Mouse (Mus musculus) forebrain, embryonic 13.5 days (tissue): ENCODE measurements at regions not wholly inside any gene's neighbourhood (a gene's known extent, or its start where the extent isn't known, plus 50 kb on each side); places are given as distances from the start of the nearest gene placed in this dataset.

ENCODE experiments used
- ATAC-seq: fragments of 200-750 bp; cut with Nextera tagmentation; 2 replicates; pipeline ENCODE4 v1.8.0; 2017
- H3K27ac ChIP-seq: fragments of 300-500 bp; sonication (generic); 2 replicates; pipeline ENCODE4 v1.5.1; 2015; ENCODE audit warnings: inconsistent platforms, mild to moderate bottlenecking, moderate library complexity
- H3K27me3 ChIP-seq: fragments of 300-500 bp; sonication (generic); 2 replicates; pipeline ENCODE4 v1.6.1; 2015; ENCODE audit warnings: mild to moderate bottlenecking, inconsistent platforms
- H3K36me3 ChIP-seq: fragments of 300-500 bp; sonication (generic); 2 replicates; pipeline ENCODE4 v1.6.1; 2015; ENCODE audit warnings: mild to moderate bottlenecking, inconsistent platforms; ENCODE audit not compliant: poor library complexity, severe bottlenecking
- H3K4me1 ChIP-seq: fragments of 300-500 bp; sonication (generic); 2 replicates; pipeline ENCODE4 v1.6.1; 2015; ENCODE audit warnings: inconsistent platforms
- H3K4me2 ChIP-seq: fragments of 300-500 bp; sonication (generic); 2 replicates; pipeline ENCODE4 v1.6.1; 2015; ENCODE audit warnings: inconsistent platforms, mild to moderate bottlenecking, moderate library complexity
- H3K4me3 ChIP-seq: fragments of 300-500 bp; sonication (generic); 2 replicates; pipeline ENCODE4 v1.5.1; 2015; ENCODE audit warnings: mild to moderate bottlenecking, inconsistent platforms
- H3K9ac ChIP-seq: fragments of 300-500 bp; sonication (generic); 2 replicates; pipeline ENCODE4 v1.6.1; 2015; ENCODE audit warnings: mild to moderate bottlenecking, inconsistent platforms
- H3K9me3 ChIP-seq: fragments of 300-500 bp; sonication (generic); replicated peaks from 2 replicates; pipeline ENCODE4 v1.6.1; 2016; ENCODE audit warnings: inconsistent platforms
- WGBS: fragments of 180-500 bp; shearing (Covaris S2); methylation state at CpG from one replicate; pipeline ENCODE4 v1.1.7; 2015; 5-methylcytosine and 5-hydroxymethylcytosine counted together

DNA sequence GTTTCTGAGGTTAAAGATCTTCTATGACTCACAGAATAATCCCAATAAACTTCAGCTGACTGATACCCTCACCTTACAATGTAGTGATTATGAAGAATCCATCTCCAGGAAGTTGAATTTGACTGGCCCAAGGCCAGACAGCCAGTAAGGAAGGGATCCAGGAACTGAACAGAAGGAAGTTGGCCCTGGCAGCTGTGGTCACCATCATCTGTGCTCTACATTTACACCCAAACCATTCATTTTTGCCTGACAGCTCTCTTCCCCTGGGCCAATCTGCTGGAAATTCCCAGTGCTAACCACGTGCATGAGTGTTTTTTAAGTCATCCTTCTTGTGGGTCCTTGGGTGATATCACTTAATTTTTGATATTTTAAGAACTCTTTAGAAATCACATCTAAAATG, 577.4 kb upstream of the Nrp1 start:
- H3K4me1 ChIP-seq: peaks cover 21% of the 10 kb centered on the region
- no peak overlapping the region for H3K4me2 ChIP-seq
- H3K9ac ChIP-seq: no peak overlapping the region
- 87% methylated on average over 1 of the region's 1 CpGs for WGBS
- H3K27ac ChIP-seq: no peak overlapping the region
- H3K36me3 ChIP-seq: no peaks in the 10 kb centered on the region
- H3K27me3 ChIP-seq: no peaks in the 10 kb centered on the region
- no peaks in the 10 kb centered on the region for H3K9me3 ChIP-seq
- H3K4me3 ChIP-seq: no peak overlapping the region
- ATAC-seq: no peak

DNA sequence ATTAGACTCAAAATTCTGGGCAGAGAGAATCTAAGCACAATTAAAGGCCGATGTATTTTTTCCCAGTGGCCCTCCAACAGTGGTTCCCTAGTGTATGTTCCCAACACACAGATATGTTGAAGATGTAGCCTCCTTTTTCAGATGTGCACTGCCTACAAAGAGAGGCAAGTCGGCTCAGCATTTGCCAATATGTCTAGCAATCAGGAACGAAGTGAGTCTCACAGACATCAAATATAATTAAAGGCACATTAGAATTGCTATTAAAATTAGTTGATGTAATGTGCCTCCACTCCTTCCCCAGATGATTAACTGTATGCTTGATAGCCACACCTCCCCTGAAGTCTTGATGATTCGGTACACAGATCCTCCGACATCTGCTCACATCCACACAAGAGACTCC, 565.8 kb upstream of the Nrp1 start:
- Histone ChIP-seq H3K27me3 (no peaks in the 10 kb centered on the region), H3K4me2 (no peak overlapping the region), H3K36me3 (no peaks in the 10 kb centered on the region), H3K4me3 (no peak overlapping the region), H3K9me3 (no peaks in the 10 kb centered on the region), H3K4me1 (peaks cover 4% of the 10 kb centered on the region; the same call in 1 of the 2 replicates), H3K9ac (no peak overlapping the region), H3K27ac (no peak overlapping the region)
- 92% methylated on average over 5 of the region's 5 CpGs for WGBS
- no peak for ATAC-seq

DNA sequence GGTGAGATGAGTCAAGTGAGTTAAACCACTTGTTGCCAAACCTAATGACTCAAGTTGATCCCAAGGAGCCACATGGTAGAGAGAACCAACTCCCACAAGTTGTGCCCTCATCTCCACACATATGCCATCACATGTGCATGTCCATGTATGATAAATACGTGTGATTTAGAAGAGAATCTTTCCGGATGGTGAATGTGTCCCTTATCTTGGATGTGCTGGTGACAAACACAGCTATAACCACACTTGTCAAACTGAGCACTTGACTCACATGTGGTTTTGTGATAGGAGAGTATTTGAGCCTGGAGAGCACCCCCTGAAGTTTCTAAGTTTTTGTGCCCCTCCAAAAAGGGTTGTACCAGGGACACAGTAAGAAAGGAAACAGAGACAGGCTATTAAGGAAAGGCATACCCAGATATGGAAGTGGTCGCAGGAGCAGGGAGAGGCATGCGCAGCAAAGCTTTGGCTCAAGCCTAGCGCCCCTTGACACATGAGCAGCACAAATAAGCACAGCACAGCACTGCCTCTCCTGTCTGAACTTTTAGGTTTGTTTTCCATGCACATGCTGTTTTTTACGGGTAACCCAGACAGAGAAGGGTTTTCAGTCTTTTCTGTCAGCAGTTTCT, 558.4 kb upstream of the Nrp1 start:
- no peak overlapping the region for H3K9ac ChIP-seq
- H3K4me1 ChIP-seq: peaks cover 10% of the 10 kb centered on the region; the same call in 1 of the 2 replicates
- no peaks in the 10 kb centered on the region for H3K27me3 ChIP-seq
- no peak for ATAC-seq
- no peak overlapping the region for H3K27ac ChIP-seq
- H3K9me3 ChIP-seq: no peaks in the 10 kb centered on the region
- no peak overlapping the region for H3K4me2 ChIP-seq
- WGBS: 87% methylated on average over 6 of the region's 6 CpGs
- no peak overlapping the region for H3K4me3 ChIP-seq
- no peaks in the 10 kb centered on the region for H3K36me3 ChIP-seq

- Histone ChIP-seq H3K4me1 (0 out of 2 replicates have a peak, but pooled peaks cover 5% of the 10 kb centered on the region), H3K36me3 (no peaks in the 10 kb centered on the region), H3K4me3 (no peak overlapping the region), H3K27ac (no peak overlapping the region), H3K9ac (no peak overlapping the region), H3K9me3 (no peaks in the 10 kb centered on the region), H3K4me2 (no peak overlapping the region), H3K27me3 (no peaks in the 10 kb centered on the region)
- ATAC-seq: no peak
- 82% methylated on average over 7 of the region's 7 CpGs for WGBS
Measured at GRCm38 (mm10) chr8:127802136-127802535, 556.3 kb upstream of the Nrp1 start.

GRCm38 (mm10) chr8:127802661-127803333, 555.6 kb upstream of the Nrp1 start:
- Histone ChIP-seq H3K4me3 (no peak overlapping the region), H3K4me1 (0 out of 2 replicates have a peak, but pooled peaks cover 5% of the 10 kb centered on the region), H3K9me3 (no peaks in the 10 kb centered on the region), H3K27me3 (no peaks in the 10 kb centered on the region), H3K36me3 (no peaks in the 10 kb centered on the region), H3K9ac (no peak overlapping the region), H3K27ac (no peak overlapping the region), H3K4me2 (no peak overlapping the region)
- 43% methylated on average over 5 of the region's 5 CpGs for WGBS
- no peak for ATAC-seq

DNA sequence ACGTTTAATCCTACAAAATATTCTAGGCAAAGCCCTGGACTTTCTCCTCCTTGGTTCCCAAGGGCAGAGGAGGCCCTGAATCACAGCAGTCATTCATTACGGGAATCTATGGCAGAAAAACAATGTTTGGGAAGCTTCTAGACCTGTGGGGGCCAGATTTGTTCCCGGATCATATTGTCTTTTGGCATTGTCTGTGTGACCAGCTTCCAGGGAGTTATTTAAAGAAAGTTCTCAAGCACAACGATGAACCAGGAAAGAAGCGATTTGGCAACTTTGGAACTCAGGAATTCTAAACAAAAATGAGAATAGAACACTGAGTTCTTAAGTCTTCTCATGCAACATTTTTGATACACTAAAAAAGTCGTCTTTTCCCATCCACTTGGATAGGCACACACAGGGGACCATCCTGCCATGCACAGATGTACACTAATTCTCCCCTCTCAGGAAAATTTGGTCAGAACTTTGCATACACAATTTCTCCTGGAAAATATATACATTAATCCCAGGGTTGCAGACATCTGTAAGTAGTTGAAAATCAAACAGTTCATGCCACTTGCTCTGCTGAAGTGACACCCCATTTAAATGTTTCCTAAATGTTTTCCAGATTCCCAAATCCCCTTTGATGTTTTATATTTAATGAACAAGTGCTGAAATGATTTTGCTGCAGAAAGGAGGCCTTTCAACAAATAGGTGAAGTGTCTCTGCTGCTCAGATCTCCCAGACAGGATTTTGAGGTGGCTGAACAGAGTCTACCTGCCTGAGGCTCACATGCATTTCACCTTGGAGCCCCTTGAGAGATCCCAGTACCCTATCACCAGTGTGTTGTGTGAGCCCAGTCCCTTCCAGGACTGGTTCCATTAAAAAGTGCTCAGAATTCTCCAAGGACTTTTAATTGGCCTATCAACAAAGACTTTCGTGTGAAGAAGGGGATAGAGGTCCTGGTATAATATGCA, 548.9 kb upstream of the Nrp1 start:
- Histone ChIP-seq H3K4me2 (no peak overlapping the region), H3K4me3 (no peak overlapping the region), H3K9ac (no peak overlapping the region), H3K36me3 (no peaks in the 10 kb centered on the region), H3K27ac (no peak overlapping the region), H3K9me3 (no peaks in the 10 kb centered on the region), H3K27me3 (no peaks in the 10 kb centered on the region), H3K4me1 (no peaks in the 10 kb centered on the region)
- WGBS: 72% methylated on average over 7 of the region's 7 CpGs
- no peak for ATAC-seq

DNA sequence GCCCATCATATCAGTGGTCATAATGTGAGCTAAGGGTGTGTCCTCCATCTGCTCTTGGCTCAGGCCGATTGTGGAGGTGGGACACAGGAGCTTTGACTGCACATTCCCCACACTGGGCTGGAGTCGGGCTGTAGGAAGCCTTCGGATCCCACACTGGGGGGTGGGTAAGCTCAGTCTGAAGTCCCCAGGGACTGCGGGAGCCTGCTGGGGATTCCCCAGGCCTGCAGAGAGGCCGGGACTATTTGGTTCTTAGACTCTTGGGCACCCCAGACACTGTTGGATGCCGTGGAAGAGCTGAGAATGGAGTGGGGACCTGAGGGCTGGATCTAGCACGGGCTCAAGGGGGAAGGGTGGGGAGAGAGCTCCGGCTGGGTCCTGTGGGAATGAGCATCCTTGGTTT, 547.1 kb upstream of the Nrp1 start:
- Histone ChIP-seq H3K27me3 (no peaks in the 10 kb centered on the region), H3K9me3 (no peaks in the 10 kb centered on the region), H3K4me3 (no peak overlapping the region), H3K4me2 (no peak overlapping the region), H3K9ac (no peak overlapping the region), H3K36me3 (no peaks in the 10 kb centered on the region), H3K4me1 (no peaks in the 10 kb centered on the region), H3K27ac (no peak overlapping the region)
- ATAC-seq: no peak
- WGBS: 85% methylated on average over 8 of the region's 8 CpGs

DNA sequence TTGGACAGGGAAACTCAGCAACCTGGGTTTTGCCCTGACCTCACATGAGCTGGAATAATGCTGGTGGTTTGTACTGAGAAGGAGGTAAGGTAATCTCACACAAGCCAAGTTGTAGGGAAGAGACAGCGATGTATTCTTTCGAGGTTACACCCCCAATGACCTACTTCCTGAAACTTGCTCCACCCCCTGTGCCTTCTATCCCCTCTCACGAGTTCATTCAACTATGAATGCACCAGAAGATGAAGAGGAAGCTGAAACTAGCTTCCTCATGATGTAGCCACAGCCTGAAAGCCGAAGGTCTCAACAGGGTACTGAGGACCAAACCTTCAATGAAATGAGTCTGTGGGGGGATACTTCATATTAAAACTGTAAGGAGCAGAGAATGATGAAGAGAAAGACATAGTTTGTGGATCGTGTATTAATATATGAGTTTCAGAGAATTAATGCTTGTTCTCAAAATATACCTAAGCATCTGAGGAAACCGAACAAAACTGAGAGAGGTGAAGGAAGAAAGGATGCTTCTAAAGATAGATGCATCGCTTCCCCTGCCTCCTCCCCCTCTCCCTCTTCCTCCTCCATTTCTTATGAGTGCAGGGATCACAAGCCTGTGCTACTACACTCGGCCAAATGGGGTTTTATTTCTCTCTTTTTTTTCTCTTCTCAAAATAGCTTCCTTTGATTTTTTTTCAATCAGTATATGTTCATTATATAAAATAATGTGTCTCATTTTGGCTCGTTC, 543.5 kb upstream of the Nrp1 start:
- H3K4me1 ChIP-seq: no peaks in the 10 kb centered on the region
- H3K36me3 ChIP-seq: no peaks in the 10 kb centered on the region
- no peaks in the 10 kb centered on the region for H3K27me3 ChIP-seq
- ATAC-seq: no peak
- 87% methylated on average over 9 of the region's 9 CpGs for whole genome bisulfite sequencing
- H3K9me3 ChIP-seq: no peaks in the 10 kb centered on the region
- H3K27ac ChIP-seq: no peak overlapping the region
- no peak overlapping the region for H3K4me3 ChIP-seq
- H3K9ac ChIP-seq: no peak overlapping the region
- no peak overlapping the region for H3K4me2 ChIP-seq

- no peak overlapping the region for H3K27ac ChIP-seq
- 70% methylated on average over 1 of the region's 1 CpGs for WGBS
- no peaks in the 10 kb centered on the region for H3K4me1 ChIP-seq
- no peak overlapping the region for H3K4me3 ChIP-seq
- H3K9ac ChIP-seq: no peak overlapping the region
- ATAC-seq: no peak
- H3K4me2 ChIP-seq: no peak overlapping the region
- no peaks in the 10 kb centered on the region for H3K27me3 ChIP-seq
- no peaks in the 10 kb centered on the region for H3K36me3 ChIP-seq
- no peaks in the 10 kb centered on the region for H3K9me3 ChIP-seq
Measured at GRCm38 (mm10) chr8:127820741-127821170, 537.6 kb upstream of the Nrp1 start.

DNA sequence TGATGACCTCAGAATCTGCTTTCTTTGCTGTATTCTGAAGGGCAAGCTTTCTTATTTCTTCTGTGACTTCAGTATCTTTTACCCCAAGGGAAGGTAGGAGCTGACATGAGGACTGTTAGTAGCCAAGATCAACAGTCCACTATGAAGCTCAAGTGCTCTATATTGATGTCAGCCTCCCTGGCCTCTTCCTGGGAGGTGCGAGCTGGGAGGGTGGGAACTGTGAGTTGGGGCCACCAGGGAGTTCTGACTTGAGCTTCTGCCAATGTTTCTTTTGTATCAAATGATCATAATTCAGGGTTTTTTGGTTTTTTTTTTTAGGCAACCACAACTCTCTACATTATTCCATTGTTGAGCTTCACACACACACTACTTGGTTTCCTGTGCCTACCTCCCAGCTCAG, 536.8 kb upstream of the Nrp1 start:
- no peak overlapping the region for H3K4me3 ChIP-seq
- WGBS: 100% methylated on average over 1 of the region's 1 CpGs
- H3K27me3 ChIP-seq: no peaks in the 10 kb centered on the region
- no peak overlapping the region for H3K4me2 ChIP-seq
- no peak for ATAC-seq
- H3K27ac ChIP-seq: no peak overlapping the region
- no peaks in the 10 kb centered on the region for H3K9me3 ChIP-seq
- no peaks in the 10 kb centered on the region for H3K4me1 ChIP-seq
- no peak overlapping the region for H3K9ac ChIP-seq
- no peaks in the 10 kb centered on the region for H3K36me3 ChIP-seq

- H3K4me3 ChIP-seq: no peak overlapping the region
- WGBS: 90% methylated on average over 2 of the region's 2 CpGs
- H3K4me2 ChIP-seq: no peak overlapping the region
- H3K4me1 ChIP-seq: no peaks in the 10 kb centered on the region
- ATAC-seq: no peak
- no peak overlapping the region for H3K9ac ChIP-seq
- no peak overlapping the region for H3K27ac ChIP-seq
- no peaks in the 10 kb centered on the region for H3K27me3 ChIP-seq
- no peaks in the 10 kb centered on the region for H3K9me3 ChIP-seq
- no peaks in the 10 kb centered on the region for H3K36me3 ChIP-seq
Measured at GRCm38 (mm10) chr8:127825041-127825440, 533.4 kb upstream of the Nrp1 start.

DNA sequence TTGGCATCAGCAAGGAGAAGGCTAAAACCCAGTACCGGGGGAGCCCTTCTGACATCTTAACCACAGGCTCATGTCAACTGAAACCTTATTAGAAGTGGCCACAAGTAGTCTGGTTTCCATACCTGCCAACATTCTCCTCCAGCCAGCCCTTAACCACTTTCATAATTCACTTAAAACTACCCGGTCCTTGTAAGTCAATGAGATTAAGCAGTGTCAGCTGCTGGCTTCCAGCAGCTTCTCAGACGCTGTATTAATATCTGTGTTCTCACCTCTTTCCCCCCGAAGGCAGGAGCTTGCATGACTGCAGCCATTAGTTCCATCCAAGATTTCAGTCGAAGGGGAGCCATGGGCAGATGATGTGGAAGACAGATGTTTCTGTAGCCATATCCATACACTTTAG, 530.6 kb upstream of the Nrp1 start:
- 85% methylated on average over 5 of the region's 5 CpGs for WGBS
- Histone ChIP-seq H3K4me3 (no peak overlapping the region), H3K27ac (no peak overlapping the region)

More for the DNA sequence above, 530.6 kb upstream of the Nrp1 start:
- Histone ChIP-seq H3K4me2 (no peak overlapping the region), H3K27me3 (no peaks in the 10 kb centered on the region), H3K9me3 (no peaks in the 10 kb centered on the region), H3K4me1 (no peaks in the 10 kb centered on the region), H3K36me3 (no peaks in the 10 kb centered on the region), H3K9ac (no peak overlapping the region)
- ATAC-seq: no peak
